Mouse (Mus musculus) frontal cortex, postnatal 25 days (tissue): Measurements from ENCODE around the gene Prrx1.

Source experiments
- DNase-seq, 2 experiments: peaks; one replicate each; pipeline ENCODE4 v3.0.0; 2022; ENCODE audit warnings: low spot score in 2 of 2

Prrx1 gene

GRCm38 (mm10) chr1:163311861-163312811 is 1.4 kb downstream of the Prrx1 start:
- no peak for DNase-seq

- no peak for DNase-seq
Observed at GRCm38 (mm10) chr1:163311006-163311836, 2.3 kb downstream of the Prrx1 start.

GRCm38 (mm10) chr1:163310023-163310754 is 3.3 kb downstream of the Prrx1 start:
- DNase-seq: no peak

- no peak for DNase-seq
Observed at GRCm38 (mm10) chr1:163309466-163309865, 4.0 kb downstream of the Prrx1 start.

GRCm38 (mm10) chr1:163308631-163309030 is 4.9 kb downstream of the Prrx1 start:
- no peak for DNase-seq

- DNase-seq: no peak
Observed at GRCm38 (mm10) chr1:163307706-163308105, 5.8 kb downstream of the Prrx1 start.

GRCm38 (mm10) chr1:163305956-163306355 is 7.6 kb downstream of the Prrx1 start:
- no peak for DNase-seq

- DNase-seq: no peak
Observed at GRCm38 (mm10) chr1:163304837-163305236, 8.7 kb downstream of the Prrx1 start.

GRCm38 (mm10) chr1:163302292-163302691 is 11.2 kb downstream of the Prrx1 start:
- no peak for DNase-seq

- DNase-seq: no peak
Observed at GRCm38 (mm10) chr1:163293152-163293551, 20.4 kb downstream of the Prrx1 start.

- no peak for DNase-seq
Observed at GRCm38 (mm10) chr1:163291925-163292324, 21.6 kb downstream of the Prrx1 start.

GRCm38 (mm10) chr1:163289131-163289530 is 24.4 kb downstream of the Prrx1 start:
- no peak for DNase-seq

GRCm38 (mm10) chr1:163285539-163285938 is 28.0 kb downstream of the Prrx1 start:
- DNase-seq: no peak

- DNase-seq: no peak
Observed at GRCm38 (mm10) chr1:163285136-163285535, 28.4 kb downstream of the Prrx1 start.

GRCm38 (mm10) chr1:163283980-163284635 is 29.4 kb downstream of the Prrx1 start:
- DNase-seq: no peak

- no peak for DNase-seq
Observed at GRCm38 (mm10) chr1:163281450-163282198, 31.9 kb downstream of the Prrx1 start.

GRCm38 (mm10) chr1:163280842-163281122 is 32.7 kb downstream of the Prrx1 start:
- DNase-seq: no peak

GRCm38 (mm10) chr1:163280097-163280841 is 33.2 kb downstream of the Prrx1 start:
- DNase-seq: no peak

- DNase-seq: no peak
Observed at GRCm38 (mm10) chr1:163277069-163277468, 36.4 kb downstream of the Prrx1 start.

GRCm38 (mm10) chr1:163274919-163275318 is 38.6 kb downstream of the Prrx1 start:
- DNase-seq: no peak
